Mouse (Mus musculus): ENCODE data around the gene Snx20. TPM values are rescaled to one million over a fixed set of nuclear protein-coding genes. Genes with fewer than 3 reads are reported as not detected.

Snx20 gene
- total RNA-seq, 2 experiments from 2014 or later: 60.5 to 71.3 TPM

Other genes with a start within 250 kb of the Snx20 start
- not detected in 2 replicates for gene Nkd1, start 114.8 kb downstream of the Snx20 start, total RNA-seq (2015)
- gene Nkd1, start 114.8 kb downstream of the Snx20 start, total RNA-seq (2017): 0.07 TPM in 1 of 2 replicates, not detected in the other
- 3.8 and 4.0 TPM in 2 replicates for gene Nod2, start 11.2 kb upstream of the Snx20 start, total RNA-seq (2015)
- gene Nod2, start 11.2 kb upstream of the Snx20 start, total RNA-seq (2017): 2.5 and 4.0 TPM in 2 replicates
- 40.6 and 41.9 TPM in 2 replicates for gene Cyld, start 60.9 kb upstream of the Snx20 start, total RNA-seq (2015)
- 50.0 and 61.9 TPM in 2 replicates for gene Cyld, start 60.9 kb upstream of the Snx20 start, total RNA-seq (2017)

Data from megakaryocyte, adult 5-6 weeks (primary cell).